Mouse (Mus musculus): ENCODE results near the gene Ust. TPM values are rescaled to one million over a fixed set of nuclear protein-coding genes. Genes with fewer than 3 reads are reported as not detected.

Ust gene
- total RNA-seq, 4 experiments from 2014 or later, result 1.2 to 1.8 (median 1.5) TPM

- no peak for DNase-seq (ENCODE audit: low spot score)
Measured at GRCm38 (mm10) chr10:8428787-8429778, 89.5 kb downstream of the Ust start.

- peak; percentile 9 for DNase-seq (ENCODE audit: low spot score)
Measured at GRCm38 (mm10) chr10:8427671-8428364, 90.8 kb downstream of the Ust start.

- DNase-seq (ENCODE audit: low spot score), result no peak
Measured at GRCm38 (mm10) chr10:8419496-8420009, 99.1 kb downstream of the Ust start.

DNA sequence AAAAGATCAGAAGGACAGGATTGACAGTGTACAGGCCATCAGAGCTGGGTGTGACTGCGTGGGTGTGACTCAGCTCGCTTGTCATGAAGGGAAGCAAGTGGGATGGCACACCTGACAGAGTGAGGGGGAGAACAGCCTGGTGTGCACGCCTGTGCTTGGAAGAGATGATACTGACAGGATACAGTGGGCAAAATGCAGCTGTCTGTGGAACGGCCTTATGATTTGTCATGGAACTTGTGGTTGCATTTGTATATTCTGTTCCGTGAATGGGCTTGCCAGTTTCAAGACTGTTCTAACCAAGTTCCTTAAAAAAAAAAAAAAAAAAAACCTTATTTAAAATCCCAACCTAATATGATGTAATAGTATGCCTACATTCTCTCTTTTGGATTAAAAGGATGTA is 103.2 kb downstream of the Ust start:
- DNase-seq (ENCODE audit: low spot score), result no peak

- no peak for DNase-seq (ENCODE audit: low spot score)
Measured at GRCm38 (mm10) chr10:8415036-8415435, 103.6 kb downstream of the Ust start.

DNA sequence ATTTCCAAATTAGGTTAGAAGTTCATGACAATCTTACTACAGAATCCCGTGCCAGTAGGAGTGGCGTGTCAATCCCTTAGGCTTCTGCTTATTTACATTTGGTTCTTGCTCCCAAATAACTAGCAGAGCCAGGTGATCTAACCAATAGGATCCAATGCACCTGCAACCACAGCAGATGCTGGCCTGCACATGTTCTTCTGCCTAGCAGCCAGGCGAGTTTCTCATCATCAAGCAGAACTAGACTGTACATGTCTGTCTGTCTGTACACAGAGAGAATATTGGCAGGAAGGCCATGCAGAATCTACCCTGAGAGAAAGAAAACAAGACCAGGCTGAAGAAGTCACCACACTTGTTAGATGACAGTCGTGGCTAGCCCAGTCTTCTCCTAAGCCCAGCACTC is 113.5 kb downstream of the Ust start:
- no peak for DNase-seq (ENCODE audit: low spot score)

DNA sequence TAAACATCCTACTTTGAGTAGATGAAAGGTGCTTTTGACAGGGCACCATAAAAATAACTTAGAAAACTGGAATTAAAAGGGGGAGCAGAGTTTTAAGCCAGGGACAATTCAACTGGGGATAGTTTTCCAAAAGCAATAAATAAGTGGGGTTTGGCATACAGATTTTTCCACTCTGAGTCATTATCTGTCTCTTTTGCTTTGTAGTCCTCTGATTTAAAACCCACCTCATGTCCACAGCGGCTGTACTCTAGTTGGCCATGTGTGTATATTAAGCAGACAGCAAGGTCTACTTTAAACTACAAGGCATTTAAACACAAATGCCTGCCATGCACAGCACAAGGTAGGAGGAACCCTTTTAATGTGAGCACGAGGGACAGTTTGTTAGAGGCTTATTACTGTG is 126.4 kb downstream of the Ust start:
- DNase-seq (ENCODE audit: low spot score), result no peak

DNA sequence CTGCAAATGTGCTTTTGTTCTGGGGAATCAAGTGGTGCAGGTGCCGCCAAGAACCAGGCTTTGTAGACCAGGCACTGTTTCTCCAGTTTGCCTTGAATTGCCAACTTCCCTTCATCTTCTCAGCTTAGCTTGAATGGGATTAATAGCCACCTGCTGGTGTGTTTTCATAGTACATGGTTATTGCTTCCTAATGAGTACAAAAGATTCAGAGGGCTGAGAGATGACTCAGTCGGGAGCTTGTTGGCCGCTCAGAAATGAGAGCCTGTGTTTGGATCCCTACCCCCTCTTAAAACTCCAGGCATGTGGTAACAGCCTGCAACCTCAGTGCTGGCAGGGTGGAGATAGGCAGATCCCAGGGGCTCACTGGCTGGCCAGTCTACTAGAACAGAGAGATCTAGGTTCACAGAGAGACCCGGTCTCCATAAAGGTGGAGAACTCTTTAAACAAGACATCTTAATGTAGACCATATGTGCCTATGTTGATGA is 127.3 kb downstream of the Ust start:
- peak; percentile 61 for DNase-seq (ENCODE audit: low spot score)

- DNase-seq (ENCODE audit: low spot score), result no peak
Measured at GRCm38 (mm10) chr10:8388239-8388638, 130.4 kb downstream of the Ust start.

- no peak for DNase-seq (ENCODE audit: low spot score)
Measured at GRCm38 (mm10) chr10:8369894-8370500, 148.6 kb downstream of the Ust start.

GRCm38 (mm10) chr10:8365816-8366215 is 152.8 kb downstream of the Ust start:
- DNase-seq (ENCODE audit: low spot score), result no peak

GRCm38 (mm10) chr10:8364182-8364581 is 154.4 kb downstream of the Ust start:
- DNase-seq (ENCODE audit: low spot score), result no peak

- DNase-seq (ENCODE audit: low spot score), result no peak
Measured at GRCm38 (mm10) chr10:8363281-8363680, 155.3 kb downstream of the Ust start.

DNA sequence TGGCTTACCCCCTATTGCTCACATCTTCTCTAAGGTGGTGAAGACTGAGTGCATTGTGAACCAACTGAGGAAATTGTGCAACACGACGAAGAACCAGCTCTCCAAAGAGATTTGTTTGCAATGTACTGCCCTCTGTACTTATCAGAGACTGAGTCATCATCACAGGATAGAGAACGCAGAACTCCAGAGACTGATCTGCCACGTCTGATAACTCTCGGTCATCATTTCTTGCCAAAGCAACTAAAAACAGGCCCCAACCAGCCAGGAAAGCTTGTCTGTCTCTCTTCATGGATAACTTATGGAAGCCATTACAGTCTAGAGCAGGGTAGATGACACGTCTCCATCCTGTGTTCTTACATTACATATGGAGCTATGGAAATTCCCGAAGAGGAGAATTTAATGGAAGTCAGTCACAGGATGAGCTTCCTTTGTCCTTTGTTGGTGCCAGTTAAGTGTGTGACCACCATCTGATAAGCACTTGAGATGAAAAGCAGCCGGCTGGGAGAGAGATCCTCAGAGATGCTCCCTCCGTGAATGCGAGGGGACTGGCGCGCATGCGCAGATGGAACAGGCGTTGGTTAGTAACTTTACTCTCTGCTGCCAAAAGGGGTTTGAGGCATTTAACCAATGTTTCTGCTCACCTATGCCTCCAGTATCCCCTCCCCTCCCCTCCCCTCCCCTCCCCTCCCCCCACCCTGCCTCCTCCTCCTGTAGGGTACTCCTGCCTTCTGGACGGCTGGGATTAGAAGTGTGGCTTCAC is 160.2 kb downstream of the Ust start:
- peak; percentile 15 for DNase-seq (ENCODE audit: low spot score)

DNA sequence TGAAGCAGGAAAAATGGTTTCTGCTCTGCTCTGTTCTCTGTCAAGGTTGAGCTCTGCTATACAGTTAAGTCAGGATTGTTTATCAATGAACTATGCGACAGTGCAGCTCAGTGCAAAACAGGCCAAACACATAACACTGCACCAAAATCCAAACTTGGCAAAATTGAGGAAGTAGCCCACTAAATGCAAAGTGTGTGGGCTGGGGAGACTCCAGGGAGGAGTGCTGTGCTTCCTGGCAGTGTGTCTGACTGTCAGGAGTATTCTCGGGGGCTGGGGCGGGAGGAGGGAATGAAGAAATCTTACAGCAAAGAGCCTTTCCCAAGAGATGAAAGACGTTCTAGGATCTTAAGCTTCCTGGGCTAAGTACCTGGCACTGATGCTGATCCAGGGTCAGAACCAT is 165.1 kb downstream of the Ust start:
- no peak for DNase-seq (ENCODE audit: low spot score)

DNA sequence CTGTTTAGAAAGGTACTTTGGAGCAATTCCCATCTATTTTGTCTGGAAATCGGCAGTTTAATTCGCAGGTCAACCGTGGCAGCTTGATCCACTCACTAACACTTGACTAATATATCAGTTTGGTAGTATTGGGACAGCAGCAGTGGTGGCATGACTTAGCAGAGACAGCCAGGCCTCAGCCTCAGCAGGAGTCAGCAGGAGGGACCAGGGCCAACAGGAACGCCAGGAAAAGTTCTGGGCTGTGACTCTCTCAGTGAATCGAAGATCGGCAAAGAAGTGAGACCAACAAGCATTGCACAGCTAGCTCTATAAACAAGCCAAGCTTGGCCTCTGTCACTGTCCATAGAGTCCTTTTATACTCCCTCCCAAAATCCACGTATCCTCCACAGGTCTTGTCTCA is 168.0 kb downstream of the Ust start:
- no peak for DNase-seq (ENCODE audit: low spot score)

DNA sequence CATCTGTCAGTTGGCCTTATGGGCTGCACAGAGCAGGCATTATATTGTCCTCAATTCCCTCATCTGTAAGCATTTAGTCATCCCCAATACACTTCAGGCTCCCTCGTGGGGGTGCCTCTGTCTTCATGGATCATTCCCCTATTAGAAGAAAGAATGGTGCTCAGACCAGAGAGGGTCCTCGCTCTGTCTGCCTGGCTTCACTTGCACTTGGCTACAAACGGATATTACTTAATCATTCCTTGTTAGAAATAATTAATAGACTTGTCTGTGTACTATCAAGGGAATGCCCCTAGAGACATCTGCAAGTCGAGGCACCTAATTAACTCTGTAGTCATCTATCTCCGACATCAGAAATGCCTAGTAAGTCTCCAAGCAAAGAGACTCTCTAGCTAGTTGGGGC is 171.1 kb downstream of the Ust start:
- DNase-seq (ENCODE audit: low spot score), result no peak

- no peak for DNase-seq (ENCODE audit: low spot score)
Measured at GRCm38 (mm10) chr10:8342556-8342955, 176.1 kb downstream of the Ust start.

- DNase-seq (ENCODE audit: low spot score), result no peak
Measured at GRCm38 (mm10) chr10:8339645-8340428, 178.8 kb downstream of the Ust start.

DNA sequence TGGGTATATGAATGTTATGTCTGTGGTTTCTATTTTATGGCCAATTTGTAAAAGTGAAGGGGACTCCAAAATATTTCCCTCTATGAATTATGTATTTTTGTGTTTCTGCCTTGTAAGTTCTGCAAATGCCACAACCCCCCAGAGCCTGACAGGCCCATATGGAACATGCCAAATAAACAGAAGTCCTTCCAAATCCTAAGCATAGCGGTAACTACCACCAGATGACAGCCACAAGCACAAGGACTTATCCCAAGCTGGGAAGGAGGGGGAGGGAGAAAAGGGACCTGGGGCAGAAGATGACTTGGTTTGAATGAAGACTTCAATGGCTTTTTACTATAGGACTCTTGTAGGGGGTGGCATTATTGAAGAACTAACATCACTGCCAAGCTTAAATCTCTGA is 182.0 kb downstream of the Ust start:
- no peak for DNase-seq (ENCODE audit: low spot score)

All from heart, adult 8-10 months (tissue).